Mouse (Mus musculus) lung, postnatal 10 days (tissue): ENCODE results near the gene Rhag.

Source experiments
- DNase-seq: peaks from one replicate; pipeline ENCODE4 v3.0.0; 2021

The Rhag gene

GRCm38 (mm10) chr17:40810934-40811333 is at the start of gene Rhag:
Gene Rhag, plus strand, starts transcription at chr17:40811126.
- no peak for DNase-seq

DNA sequence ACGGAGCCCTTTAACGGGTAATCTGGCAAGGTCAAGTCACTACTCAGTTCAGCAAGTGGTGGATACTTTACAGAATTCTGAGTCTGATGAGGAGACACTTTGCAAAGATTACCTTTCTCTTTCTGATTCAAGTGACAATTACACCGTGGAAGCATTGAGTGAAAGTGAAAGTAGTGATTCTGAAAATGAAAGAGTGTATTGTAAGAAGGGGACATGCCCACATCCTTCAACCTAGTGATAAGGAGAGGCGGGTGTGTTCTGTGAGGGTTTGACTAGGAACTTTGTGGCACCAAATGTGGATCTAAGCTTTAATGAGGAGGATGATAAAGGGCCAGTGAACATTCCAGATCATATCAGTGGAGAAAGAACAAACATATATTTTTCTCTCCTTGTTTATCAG is 47.3 kb upstream of the Rhag start:
- DNase-seq = no peak

DNA sequence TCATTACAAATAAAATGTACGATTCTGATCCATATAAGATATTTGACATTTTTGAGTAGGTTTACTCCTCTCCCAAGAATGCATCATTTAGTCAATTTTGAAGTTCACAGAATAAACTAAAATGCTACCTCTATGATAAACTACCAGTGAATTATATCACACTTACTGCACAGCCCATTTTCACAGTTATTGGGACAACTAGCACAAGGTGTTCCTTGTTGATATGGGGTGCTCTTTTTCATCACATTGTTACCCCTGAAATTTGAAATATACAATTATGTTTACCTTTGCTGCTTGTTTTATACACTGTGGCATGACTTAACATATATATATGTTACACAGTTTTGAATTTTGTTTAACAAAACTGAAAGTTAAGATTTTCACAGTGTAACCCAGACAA is 43.8 kb upstream of the Rhag start:
- no peak for DNase-seq

GRCm38 (mm10) chr17:40789877-40790276 is 21.0 kb upstream of the Rhag start:
- no peak for DNase-seq

DNA sequence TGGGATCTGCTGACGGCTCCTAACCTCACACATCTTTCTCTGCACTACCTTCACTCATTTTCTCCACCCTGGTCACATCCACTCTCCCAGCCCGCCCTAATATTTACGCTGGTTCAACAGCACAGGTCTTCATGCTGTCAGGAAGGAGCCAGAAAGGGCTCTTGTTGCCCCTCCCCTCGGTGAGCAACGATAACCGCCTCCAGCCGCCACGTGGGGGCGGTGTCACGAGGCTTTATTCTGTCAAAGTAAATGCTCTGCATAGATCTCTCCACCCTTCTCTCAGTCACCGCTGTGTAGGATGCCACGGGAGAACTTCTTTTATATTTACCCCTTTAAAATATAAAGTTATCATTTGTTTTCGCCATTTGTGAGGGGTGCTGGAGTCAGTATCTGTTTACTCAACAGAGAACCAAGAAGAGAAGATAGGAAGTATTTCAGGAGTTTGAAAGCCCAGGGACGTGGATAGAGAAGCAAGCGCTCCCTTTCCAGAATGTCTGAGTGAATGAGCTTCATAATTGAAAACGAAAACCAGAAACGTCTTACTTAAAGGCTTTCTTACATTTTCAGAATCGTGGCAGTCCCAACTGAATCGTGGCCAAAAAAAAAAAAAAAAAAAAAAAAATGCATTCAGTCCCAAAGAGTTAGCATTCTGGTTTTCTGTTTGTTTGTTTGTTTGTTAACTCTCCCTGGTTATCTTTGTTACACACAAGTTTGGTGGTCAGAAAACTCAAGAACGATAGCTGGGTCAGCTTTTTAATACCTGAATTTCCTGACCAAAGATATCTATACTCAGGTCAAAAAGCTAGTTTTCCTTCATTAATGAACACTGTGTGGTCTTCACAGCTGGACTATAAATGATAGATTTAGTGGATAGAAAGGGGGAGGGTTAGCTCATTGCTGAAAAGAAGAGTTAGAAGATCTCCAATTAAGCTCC is 16.7 kb upstream of the Rhag start:
- peak; percentile 50 for DNase-seq

DNA sequence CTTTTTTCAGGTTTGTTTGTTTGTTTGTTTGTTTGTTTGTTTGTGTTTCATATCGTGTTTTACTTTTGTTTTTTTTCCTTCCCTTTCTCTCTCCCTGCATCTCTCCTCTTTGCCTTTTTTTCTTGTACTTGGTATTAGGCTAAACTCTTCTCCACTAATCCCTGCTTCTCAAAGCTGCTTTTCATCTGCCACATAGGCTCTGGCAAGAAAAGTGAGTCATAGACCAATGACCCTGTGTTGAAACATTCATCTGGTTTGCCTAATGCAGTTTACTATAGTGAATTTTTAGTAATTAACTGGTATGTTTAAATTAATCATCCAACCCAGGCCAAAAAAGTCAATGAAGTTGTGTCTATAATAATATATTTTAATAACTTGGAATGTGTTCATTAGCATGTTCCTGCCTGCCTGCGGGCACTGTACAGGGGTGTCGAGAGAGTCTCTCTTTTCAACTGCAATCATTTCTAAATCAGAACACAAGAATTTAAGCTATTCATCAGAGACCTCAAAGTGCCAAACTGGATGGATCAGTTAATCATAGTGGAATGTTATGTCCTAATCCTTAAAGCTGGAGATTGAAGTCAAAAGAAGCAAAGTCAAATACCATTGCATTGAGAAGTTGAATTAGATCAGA is 8.1 kb upstream of the Rhag start:
- no peak for DNase-seq

GRCm38 (mm10) chr17:40806550-40806949 is 4.4 kb upstream of the Rhag start:
- peak; percentile 12 for DNase-seq

- DNase-seq = no peak
Measured at GRCm38 (mm10) chr17:40806953-40807572, 3.9 kb upstream of the Rhag start, which contains the start of gene Crisp2. Gene Crisp2, minus strand, starts transcription at chr17:40807003.

DNA sequence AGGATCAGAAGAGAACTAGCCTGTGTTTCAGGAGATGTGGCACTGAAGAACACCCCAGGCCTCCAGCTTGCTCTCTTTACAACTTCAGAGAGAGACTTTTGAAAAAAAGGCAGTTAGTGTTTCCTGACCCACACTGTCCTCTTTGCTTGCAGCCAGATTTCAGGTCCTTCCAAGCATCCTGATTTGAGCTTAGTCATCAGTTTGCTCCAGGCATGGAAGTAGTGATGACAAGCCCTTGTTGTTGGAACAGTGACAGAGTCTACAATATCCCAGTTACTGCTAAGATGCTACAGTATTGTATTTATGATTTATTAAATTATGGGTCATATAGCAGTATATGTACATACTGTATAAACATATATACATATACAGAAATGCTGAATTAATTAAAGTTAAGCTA is 2.9 kb upstream of the Rhag start:
- no peak for DNase-seq

DNA sequence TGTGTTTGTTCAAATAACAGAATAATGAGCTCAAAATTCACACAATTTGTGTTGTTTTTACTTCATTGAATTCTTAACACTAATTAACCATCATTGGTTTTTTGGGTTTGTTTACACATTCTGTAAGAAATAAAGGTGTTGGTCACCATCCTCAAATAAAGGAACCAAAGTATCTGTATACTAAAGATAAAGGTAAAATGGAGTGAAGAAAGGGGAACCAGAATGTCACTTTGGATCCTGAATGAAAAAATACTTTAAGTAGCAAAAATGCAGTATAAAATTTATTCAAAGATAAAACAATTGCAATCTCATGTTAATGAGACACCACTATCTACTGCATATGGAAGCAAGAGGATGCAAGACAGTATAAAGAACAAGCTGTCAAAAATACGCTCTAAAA is 634 bp downstream of the Rhag start:
- DNase-seq = no peak

- no peak for DNase-seq
Measured at GRCm38 (mm10) chr17:40812259-40812658, 1.3 kb downstream of the Rhag start.

DNA sequence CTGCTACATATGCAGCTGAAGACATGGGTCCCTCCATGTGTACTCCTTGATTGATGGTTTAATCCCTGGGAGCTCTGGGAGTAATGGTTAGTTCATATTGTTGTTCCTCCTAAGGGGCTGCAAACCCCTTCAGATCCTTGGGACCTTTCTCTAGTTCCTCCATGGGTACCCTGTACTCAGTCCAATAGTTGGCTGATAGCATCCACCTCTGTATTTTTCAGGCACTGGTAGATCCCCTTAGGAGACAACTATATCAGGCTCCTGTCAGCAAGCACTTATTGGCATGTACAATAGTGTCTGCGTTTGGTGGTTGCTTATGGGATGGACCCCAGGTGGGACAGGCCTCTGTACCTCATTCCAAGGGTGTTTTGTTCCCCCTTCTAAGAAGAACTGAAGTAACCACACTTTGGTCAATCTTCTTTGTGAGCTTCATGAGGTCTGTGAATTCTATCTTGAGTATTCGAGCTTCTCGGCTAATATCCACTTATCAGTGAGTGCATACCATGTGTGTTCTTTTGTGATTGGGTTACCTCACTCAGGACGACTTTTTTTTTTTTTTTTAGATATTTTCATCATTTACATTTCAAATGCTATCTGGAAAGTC is 6.5 kb downstream of the Rhag start:
- DNase-seq = no peak

GRCm38 (mm10) chr17:40821477-40821876 is 10.6 kb downstream of the Rhag start:
- peak; percentile 12 for DNase-seq

DNA sequence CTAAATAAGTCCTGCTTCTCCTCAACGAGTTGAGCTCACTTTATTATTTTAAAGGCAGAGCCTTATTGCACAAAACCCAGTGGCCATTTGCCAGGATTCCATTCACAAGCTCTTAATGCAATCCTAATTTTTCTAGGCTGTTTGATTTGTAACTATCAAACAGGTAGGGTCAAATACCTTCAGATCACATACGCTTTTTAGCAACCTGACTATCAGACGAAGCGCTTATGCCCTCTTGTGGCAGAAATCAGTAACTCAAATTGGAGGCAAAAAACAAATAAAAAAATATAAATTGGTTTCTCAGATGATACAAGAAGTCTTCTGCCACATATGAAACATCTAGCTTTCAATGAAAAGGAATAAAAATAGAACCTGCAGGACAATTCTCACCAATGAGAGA is 12.9 kb downstream of the Rhag start:
- DNase-seq = peak; percentile 38

DNA sequence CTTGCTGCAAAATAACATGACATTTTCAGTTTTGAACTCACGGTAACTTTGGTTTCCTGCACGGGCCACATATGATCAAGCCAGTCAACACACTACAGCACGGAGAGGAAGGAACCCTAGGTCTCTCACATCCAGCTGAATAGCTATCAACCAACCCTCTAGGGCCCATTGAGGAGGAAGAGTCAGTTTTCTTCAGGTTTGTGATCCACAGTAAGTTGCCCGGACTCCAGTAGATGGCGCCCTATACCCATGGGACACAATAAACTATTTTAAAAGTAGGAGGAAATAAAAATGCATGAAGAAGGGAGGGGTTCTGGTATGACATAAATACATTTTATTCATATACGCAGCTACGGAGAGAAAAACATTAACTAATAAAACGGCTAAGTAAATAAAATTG is 13.6 kb downstream of the Rhag start:
- DNase-seq = peak; percentile 69

GRCm38 (mm10) chr17:40831870-40832269 is 20.9 kb downstream of the Rhag start:
- DNase-seq = no peak

DNA sequence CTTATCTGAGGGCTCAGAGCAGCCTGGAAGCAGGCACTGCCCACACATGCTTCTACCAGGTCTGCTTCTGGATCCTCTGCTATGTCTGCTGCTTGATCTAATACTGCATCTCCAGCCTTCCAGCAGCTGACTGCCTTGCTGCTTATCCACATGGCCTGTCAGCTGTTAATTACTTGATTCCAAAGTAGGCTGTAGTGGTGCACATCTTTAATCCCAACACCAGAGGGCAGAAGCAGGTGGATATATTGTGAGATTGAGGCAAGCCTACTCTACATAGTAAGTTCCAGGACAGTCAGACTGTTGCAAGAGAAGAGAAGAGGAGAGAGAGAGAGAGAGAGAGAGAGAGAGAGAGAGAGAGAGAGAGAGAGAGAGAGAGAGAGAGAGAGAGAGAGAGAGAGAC is 26.4 kb downstream of the Rhag start:
- DNase-seq = peak; percentile 38

DNA sequence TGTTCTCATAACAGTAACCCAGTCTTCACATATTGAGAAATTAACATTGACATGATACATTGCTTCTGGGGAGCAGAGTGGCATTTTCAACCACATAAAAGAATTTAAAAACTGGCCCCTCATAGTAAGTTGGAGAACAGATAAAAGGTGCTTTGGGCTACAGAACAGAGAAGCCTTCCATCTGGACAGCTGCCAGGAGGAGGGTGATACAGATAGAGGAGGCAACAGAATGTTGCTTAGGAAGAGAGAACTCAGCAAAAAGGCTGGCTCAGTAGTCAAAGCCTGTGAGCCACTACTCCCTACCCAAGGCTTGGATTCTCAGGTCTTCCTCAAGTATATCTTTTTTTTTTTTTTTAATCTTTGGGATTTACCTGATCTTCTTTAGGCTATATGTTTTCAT is 44.1 kb downstream of the Rhag start:
- no peak for DNase-seq

GRCm38 (mm10) chr17:40868952-40869747 is 58.2 kb downstream of the Rhag start:
- peak; percentile 10 for DNase-seq

GRCm38 (mm10) chr17:40872626-40873025 is 61.7 kb downstream of the Rhag start:
- no peak for DNase-seq

DNA sequence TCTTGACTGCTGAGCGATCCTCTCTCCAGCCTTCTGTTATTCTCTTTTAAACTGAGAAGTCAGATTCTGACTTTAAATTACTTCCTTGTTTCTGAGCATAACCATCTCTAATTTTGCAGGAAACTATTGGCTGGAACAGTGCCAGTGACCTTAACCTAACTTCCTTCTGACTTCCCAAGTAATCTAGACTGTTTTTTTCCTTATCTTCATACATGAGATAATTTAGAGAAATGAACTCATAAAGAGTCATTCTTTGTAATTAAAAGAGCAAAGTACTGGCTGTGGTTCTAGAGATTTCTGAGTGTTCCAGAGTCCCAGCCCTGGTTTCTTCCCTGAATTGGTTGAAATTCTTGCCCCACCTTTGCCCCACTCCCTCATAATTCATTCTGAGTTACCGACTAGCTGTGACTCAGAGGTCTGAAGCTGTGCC is 62.7 kb downstream of the Rhag start:
- no peak for DNase-seq

GRCm38 (mm10) chr17:40874701-40875100 is 63.8 kb downstream of the Rhag start:
- DNase-seq = no peak
